Mouse (Mus musculus) erythroblast, embryonic 14.5 days (primary cell): ENCODE measurements around the gene Gatd1.

ENCODE experiments used
- GATA1 ChIP-seq: IDR thresholded peaks from 2 replicates; pipeline ENCODE4 v1.6.1; 2012; ENCODE audit warnings: low read length, inconsistent platforms, mixed read lengths
- TAL1 ChIP-seq: IDR thresholded peaks from 3 replicates; pipeline ENCODE4 v1.6.1; 2012; ENCODE audit warnings: low read length, inconsistent platforms, mixed read lengths

DNA sequence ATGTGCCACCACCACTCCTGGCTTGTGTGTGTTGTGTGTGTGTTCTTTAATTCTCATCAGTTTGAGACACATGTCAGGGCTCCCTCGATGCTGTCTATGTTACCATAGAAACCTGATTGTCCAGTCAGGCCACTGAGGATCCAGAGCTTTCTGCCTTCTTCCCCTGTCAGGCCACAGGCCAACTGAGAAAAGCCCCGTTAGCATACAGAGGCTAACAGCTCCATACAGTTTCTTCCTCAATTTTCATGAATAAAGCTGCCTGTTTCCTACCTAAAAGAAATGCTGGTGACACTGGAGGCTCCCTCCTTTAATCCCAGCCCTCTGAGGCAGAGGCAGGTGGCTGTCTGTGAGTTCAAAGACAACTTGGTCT lies 22.6 kb upstream of the Gatd1 start:
- no peak for TF ChIP-seq TAL1
- TF ChIP-seq GATA1: no peak
